Mouse (Mus musculus) ES-E14 (cell line): Measurements from ENCODE around the gene Olfr149. TPM values are rescaled to one million over a fixed set of nuclear protein-coding genes. Genes with fewer than 3 reads are reported as not detected.

ENCODE experiments used
- DNase-seq: peaks from one replicate; pipeline ENCODE4 v3.0.0-alpha.2; 2013; ENCODE audit warnings: low read depth, low spot score
- H3K27ac ChIP-seq: 2 replicates; pipeline ENCODE4 v1.5.1; 2012; ENCODE audit warnings: low read depth, mild to moderate bottlenecking, low read length, moderate library complexity, mixed read lengths; ENCODE audit not compliant: poor library complexity, insufficient read depth, severe bottlenecking
- H3K36me3 ChIP-seq: 2 replicates; pipeline ENCODE4 v1.6.1; 2012; ENCODE audit warnings: mild to moderate bottlenecking, low read length, moderate library complexity, mixed read lengths; ENCODE audit not compliant: control insufficient read depth, poor library complexity, insufficient read depth, severe bottlenecking
- H3K4me1 ChIP-seq, 2 experiments: fragments of 150-350 bp in 1 of 2; sonication (generic) in 1 of 2; 2 replicates each; pipeline ENCODE4 v1.6.1; 2012; ENCODE audit warnings: low read length in 2 of 2, mild to moderate bottlenecking in 1 of 2, mixed read lengths in 1 of 2; ENCODE audit not compliant: control insufficient read depth in 2 of 2, insufficient read depth in 2 of 2, poor library complexity in 1 of 2
- H3K4me3 ChIP-seq, 2 experiments: fragments of 150-350 bp in 1 of 2; sonication (generic) in 1 of 2; 2 replicates each; pipeline ENCODE4 v1.5.1; 2012; ENCODE audit warnings: low read length in 2 of 2, low read depth in 1 of 2, mild to moderate bottlenecking in 1 of 2, mixed read lengths in 1 of 2; ENCODE audit not compliant: insufficient read depth in 1 of 2, poor library complexity in 1 of 2, severe bottlenecking in 1 of 2
- H3K9ac ChIP-seq: 2 replicates; pipeline ENCODE4 v1.6.1; 2012; ENCODE audit warnings: low read depth, mild to moderate bottlenecking, low read length, mixed read lengths; ENCODE audit not compliant: poor library complexity, insufficient read depth, severe bottlenecking
- H3K9me3 ChIP-seq: fragments of 150-350 bp; sonication (generic); 2 replicates; pipeline ENCODE4 v1.6.1; 2012; ENCODE audit warnings: low read depth, mild to moderate bottlenecking, low read length; ENCODE audit not compliant: control insufficient read depth, insufficient read depth
- CHD2 ChIP-seq: IDR thresholded peaks from 2 replicates; pipeline ENCODE4 v1.6.1; 2014; ENCODE audit warnings: mild to moderate bottlenecking, low read depth, low read length, inconsistent platforms
- HCFC1 ChIP-seq: IDR thresholded peaks from 2 replicates; pipeline ENCODE4 v1.6.1; 2012; ENCODE audit warnings: low read length, inconsistent platforms, borderline replicate concordance; ENCODE audit not compliant: insufficient read depth
- MAFK ChIP-seq: IDR thresholded peaks from 2 replicates; pipeline ENCODE4 v1.6.1; 2014; ENCODE audit warnings: mild to moderate bottlenecking, low read depth, low read length, inconsistent platforms; ENCODE audit not compliant: insufficient read depth
- ZC3H11A ChIP-seq: IDR thresholded peaks from 2 replicates; pipeline ENCODE4 v1.6.1; 2012; ENCODE audit warnings: low read depth, mild to moderate bottlenecking, inconsistent platforms, low read length, borderline replicate concordance
- ZNF384 ChIP-seq: IDR thresholded peaks from 2 replicates; pipeline ENCODE4 v1.6.1; 2012; ENCODE audit warnings: low read depth, low read length, inconsistent platforms
- in situ Hi-C, 2 experiments: fragments of 600-800 bp; cut with MboI; formaldehyde crosslinking; loops; one replicate each; pipeline ENCODE4 v1.15.1; 2025; ENCODE audit warnings: low sequenced_read_pairs in 2 of 2, inconsistent platforms in 1 of 2; ENCODE audit not compliant: unreplicated experiment in 2 of 2
- total RNA-seq: library from RNA; depleted of rRNA; stranded (reverse); fragments of 300-350 nt; gene quantifications from 2 replicates; pipeline ENCODE4 v1.2.3, GENCODE M21; 2012; rRNA removed

Gene Olfr149
- not detected in 2 replicates for total RNA-seq

DNA sequence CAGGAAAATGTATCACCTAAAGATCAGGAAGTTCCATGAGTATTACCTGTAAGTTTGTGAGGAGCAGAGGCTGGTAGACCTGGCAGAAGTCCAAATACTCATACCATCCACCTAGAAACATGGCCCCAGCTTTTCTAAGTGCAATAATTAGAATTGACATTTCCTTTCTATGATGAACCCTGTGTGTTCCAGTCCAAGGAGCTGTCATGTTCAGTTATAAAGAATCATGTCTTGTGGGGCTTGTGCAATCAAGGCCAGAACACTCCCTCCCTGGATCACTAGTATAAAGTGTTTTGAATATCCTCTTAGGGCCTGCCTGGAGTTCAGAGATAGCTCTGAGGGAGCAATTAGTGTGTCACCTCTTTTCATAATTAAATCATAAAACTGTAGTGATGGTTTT is at the start of gene Olfr149:
Olfr149 (minus strand) TSS at position 101 of the 400 bp plus-strand sequence.
- H3K4me3 ChIP-seq, result no peak within 1 kb of the TSS
- DNase-seq, result no peak
- H3K36me3 ChIP-seq, result no peaks in the 10 kb centered on the region
- no peak within 1 kb of the TSS for H3K27ac ChIP-seq
- 0 out of 2 replicates have a peak, but pooled peaks cover 2% of the 10 kb centered on the region for H3K9me3 ChIP-seq
- no peak within 1 kb of the TSS for H3K9ac ChIP-seq
- no peak for TF ChIP-seq MAFK
- TF ChIP-seq ZC3H11A, result no peak
- TF ChIP-seq ZNF384, result no peak
- no peak for TF ChIP-seq HCFC1
- no peak for TF ChIP-seq CHD2
- in situ Hi-C loops, result no loop called here
- H3K4me1 ChIP-seq, result no peaks in the 10 kb centered on the region

DNA sequence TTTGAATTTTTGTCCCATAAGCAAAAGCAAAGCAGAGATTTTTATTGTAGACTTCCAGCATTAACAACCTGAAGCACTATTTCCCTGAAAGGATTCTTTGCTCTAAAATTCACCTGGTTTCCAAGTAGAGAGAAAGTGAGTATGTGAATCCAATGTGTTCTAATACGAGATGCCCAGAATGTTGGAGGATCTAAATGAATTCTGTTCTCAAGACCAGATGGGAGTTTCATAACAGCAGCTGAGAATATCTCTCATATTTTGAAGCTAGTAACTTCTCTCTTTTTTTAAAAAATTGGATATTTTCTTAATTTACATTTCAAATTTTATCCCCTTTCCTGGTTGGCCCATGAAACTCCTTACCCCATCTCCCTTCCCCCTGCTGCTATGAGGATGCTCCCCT is 39.5 kb upstream of the Olfr149 start:
- H3K27ac ChIP-seq, result no peak overlapping the region
- DNase-seq, result no peak
- in situ Hi-C loops, result no loop called here
- no peaks in the 10 kb centered on the region for H3K9me3 ChIP-seq
- no peak for TF ChIP-seq ZC3H11A
- TF ChIP-seq ZNF384, result no peak
- no peak for TF ChIP-seq HCFC1
- no peak for TF ChIP-seq MAFK
- no peak for TF ChIP-seq CHD2
- H3K36me3 ChIP-seq, result no peaks in the 10 kb centered on the region
- H3K9ac ChIP-seq, result no peak overlapping the region
- H3K4me3 ChIP-seq, result no peak overlapping the region
- H3K4me1 ChIP-seq, result no peaks in the 10 kb centered on the region

DNA sequence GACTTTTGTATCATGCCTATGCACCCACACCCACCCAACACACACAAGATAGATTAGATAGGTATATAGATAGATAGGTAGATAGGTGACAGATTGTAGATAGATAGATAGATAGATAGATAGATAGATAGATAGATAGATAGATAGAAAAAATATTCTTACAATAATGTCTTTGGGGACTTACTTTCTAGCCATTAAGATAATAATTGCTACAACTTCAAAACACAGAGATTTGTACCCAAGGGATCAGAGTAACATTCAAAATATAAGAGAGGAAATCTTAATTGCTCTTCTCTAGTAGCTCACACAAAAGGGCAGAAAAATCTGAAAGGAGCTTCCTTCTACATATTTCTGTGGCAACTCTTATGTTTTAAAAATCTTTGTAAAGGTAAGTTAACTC is 39.0 kb upstream of the Olfr149 start, which contains the start of gene Olfr967:
Olfr967 (plus strand) TSS at position 301 of the 400 bp plus-strand sequence.
- no peaks in the 10 kb centered on the region for H3K9me3 ChIP-seq
- no peaks in the 10 kb centered on the region for H3K36me3 ChIP-seq
- TF ChIP-seq ZNF384 (no peak), ZC3H11A (no peak), CHD2 (no peak), MAFK (no peak), HCFC1 (no peak)
- no peak for DNase-seq
- in situ Hi-C loops, result no loop called here
- H3K27ac ChIP-seq, result no peak within 1 kb of the TSS
- no peak within 1 kb of the TSS for H3K4me3 ChIP-seq
- H3K9ac ChIP-seq, result no peak within 1 kb of the TSS
- no peaks in the 10 kb centered on the region for H3K4me1 ChIP-seq

DNA sequence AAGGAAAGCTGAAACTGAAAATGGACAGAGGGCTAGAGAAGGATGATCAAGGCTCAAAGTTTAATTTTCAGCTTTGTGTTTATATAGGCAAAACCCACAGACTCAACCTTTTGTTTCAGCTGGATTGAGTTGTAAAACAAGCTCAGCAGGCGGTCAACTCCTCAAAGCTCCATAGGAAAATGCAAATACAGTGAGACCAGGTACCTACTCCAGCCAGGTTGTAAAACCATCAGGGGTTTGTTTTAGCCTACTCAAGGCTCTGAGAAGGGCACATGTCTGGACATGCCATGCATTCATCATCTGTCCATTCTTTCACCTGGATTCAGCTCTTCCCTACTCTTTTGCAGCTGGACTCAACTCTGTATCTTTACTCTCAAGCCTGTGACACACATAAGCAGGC is 33.8 kb upstream of the Olfr149 start:
- in situ Hi-C loops, result no loop called here
- no peak for TF ChIP-seq ZNF384
- TF ChIP-seq CHD2, result no peak
- TF ChIP-seq HCFC1, result no peak
- TF ChIP-seq MAFK, result no peak
- no peak for TF ChIP-seq ZC3H11A

DNA sequence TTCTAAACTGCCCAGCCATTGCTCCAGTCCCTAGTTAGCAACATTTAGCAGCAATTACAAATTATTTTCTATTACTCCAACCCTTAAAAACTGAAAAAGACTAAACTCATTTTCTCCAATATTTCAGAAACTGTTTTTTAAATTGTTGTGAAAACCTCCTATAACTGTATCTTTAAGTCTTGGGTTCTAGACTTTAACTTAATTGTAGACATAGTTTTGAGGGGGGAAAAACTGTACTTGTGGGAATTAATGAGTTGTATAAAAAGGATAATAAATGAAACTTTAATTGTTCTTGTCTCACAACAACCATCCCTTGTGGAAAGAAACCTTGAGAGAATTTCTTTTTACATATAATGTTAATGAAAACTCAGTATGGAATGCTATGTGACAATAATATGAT is 23.8 kb upstream of the Olfr149 start, which contains the start of gene Olfr150:
Olfr150 (plus strand) TSS at position 301 of the 400 bp plus-strand sequence.
- in situ Hi-C loops, result no loop called here

More for the DNA sequence above, 33.8 kb upstream of the Olfr149 start:
- H3K36me3 ChIP-seq, result no peaks in the 10 kb centered on the region
- H3K9ac ChIP-seq, result no peak overlapping the region
- no peaks in the 10 kb centered on the region for H3K4me1 ChIP-seq
- no peak overlapping the region for H3K4me3 ChIP-seq
- H3K9me3 ChIP-seq, result no peaks in the 10 kb centered on the region
- no peak overlapping the region for H3K27ac ChIP-seq
- peak; percentile 40 for DNase-seq

More for the DNA sequence above, 23.8 kb upstream of the Olfr149 start, which contains the start of gene Olfr150:
- H3K27ac ChIP-seq, result no peak within 1 kb of the TSS
- no peak within 1 kb of the TSS for H3K9ac ChIP-seq
- no peaks in the 10 kb centered on the region for H3K4me1 ChIP-seq
- H3K4me3 ChIP-seq, result no peak within 1 kb of the TSS
- no peaks in the 10 kb centered on the region for H3K9me3 ChIP-seq
- DNase-seq, result no peak
- TF ChIP-seq ZNF384 (no peak), HCFC1 (no peak), CHD2 (no peak), ZC3H11A (no peak), MAFK (no peak)
- no peaks in the 10 kb centered on the region for H3K36me3 ChIP-seq
